Mouse (Mus musculus): ENCODE results near the gene Hjurp. TPM values are rescaled to one million over a fixed set of nuclear protein-coding genes. Genes with fewer than 3 reads are reported as not detected.
A peak's percentile ranks its signal among the peaks of the same experiment; 100 is the strongest.

Gene Hjurp
- polyA plus RNA-seq, 1 experiment from 2014 or later: 66.4 TPM

- Histone ChIP-seq H3K4me3 (ENCODE audit: low read length) (no peak overlapping the region), H3K27ac (ENCODE audit: low read depth, low read length) (no peak overlapping the region), H3K36me3 (ENCODE audit: control insufficient read depth, insufficient read depth, low read length) (no peaks in the 10 kb centered on the region), H3K9me3 (ENCODE audit: control insufficient read depth, low read length) (peaks cover 90% of the 10 kb centered on the region), H3K27me3 (replicated peaks; ENCODE audit: control insufficient read depth, insufficient read depth, low read length) (no peaks in the 10 kb centered on the region), H3K9ac (ENCODE audit: low read depth, low read length) (no peak overlapping the region), H3K4me2 (ENCODE audit: low read length) (no peak overlapping the region), H3K4me1 (ENCODE audit: control insufficient read depth, insufficient read depth, low read depth, low read length) (no peaks in the 10 kb centered on the region)
- ATAC-seq: no peak
- 69% methylated on average over 5 of the region's 5 CpGs for WGBS
Observed at GRCm38 (mm10) chr1:88243861-88244260, 33.6 kb downstream of the Hjurp start.

- no peaks in the 10 kb centered on the region for H3K36me3 ChIP-seq (ENCODE audit: control insufficient read depth, insufficient read depth, low read length)
- H3K9me3 ChIP-seq (ENCODE audit: control insufficient read depth, low read length): peaks cover 90% of the 10 kb centered on the region
- no peak overlapping the region for H3K4me3 ChIP-seq (ENCODE audit: low read length)
- H3K9ac ChIP-seq (ENCODE audit: low read depth, low read length): no peak overlapping the region
- 75% methylated on average over 4 of the region's 4 CpGs for WGBS
- no peak overlapping the region for H3K27ac ChIP-seq (ENCODE audit: low read depth, low read length)
- H3K27me3 ChIP-seq (replicated peaks; ENCODE audit: control insufficient read depth, insufficient read depth, low read length): no peaks in the 10 kb centered on the region
- H3K4me1 ChIP-seq (ENCODE audit: control insufficient read depth, insufficient read depth, low read depth, low read length): no peaks in the 10 kb centered on the region
- H3K4me2 ChIP-seq (ENCODE audit: low read length): no peak overlapping the region
- ATAC-seq: no peak
Observed at GRCm38 (mm10) chr1:88240579-88240978, 36.9 kb downstream of the Hjurp start.

- Histone ChIP-seq H3K4me3 (ENCODE audit: low read length) (no peak overlapping the region), H3K9me3 (ENCODE audit: control insufficient read depth, low read length) (peaks cover 90% of the 10 kb centered on the region), H3K27me3 (replicated peaks; ENCODE audit: control insufficient read depth, insufficient read depth, low read length) (no peaks in the 10 kb centered on the region), H3K27ac (ENCODE audit: low read depth, low read length) (no peak overlapping the region), H3K4me1 (ENCODE audit: control insufficient read depth, insufficient read depth, low read depth, low read length) (no peaks in the 10 kb centered on the region), H3K9ac (ENCODE audit: low read depth, low read length) (no peak overlapping the region), H3K36me3 (ENCODE audit: control insufficient read depth, insufficient read depth, low read length) (no peaks in the 10 kb centered on the region), H3K4me2 (ENCODE audit: low read length) (no peak overlapping the region)
- WGBS: 77% methylated on average over 5 of the region's 5 CpGs
- ATAC-seq: no peak
Observed at GRCm38 (mm10) chr1:88240072-88240471, 37.4 kb downstream of the Hjurp start.

GRCm38 (mm10) chr1:88238771-88239170, 38.7 kb downstream of the Hjurp start:
- Histone ChIP-seq H3K9me3 (ENCODE audit: control insufficient read depth, low read length) (peaks cover 92% of the 10 kb centered on the region), H3K27me3 (replicated peaks; ENCODE audit: control insufficient read depth, insufficient read depth, low read length) (no peaks in the 10 kb centered on the region), H3K4me3 (ENCODE audit: low read length) (no peak overlapping the region), H3K36me3 (ENCODE audit: control insufficient read depth, insufficient read depth, low read length) (no peaks in the 10 kb centered on the region), H3K27ac (ENCODE audit: low read depth, low read length) (no peak overlapping the region), H3K4me1 (ENCODE audit: control insufficient read depth, insufficient read depth, low read depth, low read length) (no peaks in the 10 kb centered on the region), H3K9ac (ENCODE audit: low read depth, low read length) (no peak overlapping the region), H3K4me2 (ENCODE audit: low read length) (no peak overlapping the region)
- WGBS: 81% methylated on average over 6 of the region's 6 CpGs
- ATAC-seq: 0 out of 2 replicates have a peak, but pooled peaks have one; percentile 5

- H3K27ac ChIP-seq (ENCODE audit: low read depth, low read length): no peak overlapping the region
- H3K36me3 ChIP-seq (ENCODE audit: control insufficient read depth, insufficient read depth, low read length): no peaks in the 10 kb centered on the region
- no peak for ATAC-seq
- WGBS: 77% methylated on average over 5 of the region's 5 CpGs
- no peaks in the 10 kb centered on the region for H3K4me1 ChIP-seq (ENCODE audit: control insufficient read depth, insufficient read depth, low read depth, low read length)
- no peak overlapping the region for H3K4me2 ChIP-seq (ENCODE audit: low read length)
- H3K27me3 ChIP-seq (replicated peaks; ENCODE audit: control insufficient read depth, insufficient read depth, low read length): no peaks in the 10 kb centered on the region
- peaks cover 95% of the 10 kb centered on the region for H3K9me3 ChIP-seq (ENCODE audit: control insufficient read depth, low read length)
- no peak overlapping the region for H3K4me3 ChIP-seq (ENCODE audit: low read length)
- H3K9ac ChIP-seq (ENCODE audit: low read depth, low read length): no peak overlapping the region
Observed at GRCm38 (mm10) chr1:88237311-88237710, 40.1 kb downstream of the Hjurp start.

GRCm38 (mm10) chr1:88235894-88236415, 41.5 kb downstream of the Hjurp start:
- no peaks in the 10 kb centered on the region for H3K36me3 ChIP-seq (ENCODE audit: control insufficient read depth, insufficient read depth, low read length)
- H3K27ac ChIP-seq (ENCODE audit: low read depth, low read length): no peak overlapping the region
- H3K4me1 ChIP-seq (ENCODE audit: control insufficient read depth, insufficient read depth, low read depth, low read length): no peaks in the 10 kb centered on the region
- no peak overlapping the region for H3K9ac ChIP-seq (ENCODE audit: low read depth, low read length)
- no peak for ATAC-seq
- H3K9me3 ChIP-seq (ENCODE audit: control insufficient read depth, low read length): peaks cover 98% of the 10 kb centered on the region
- H3K4me2 ChIP-seq (ENCODE audit: low read length): no peak overlapping the region
- H3K27me3 ChIP-seq (replicated peaks; ENCODE audit: control insufficient read depth, insufficient read depth, low read length): no peaks in the 10 kb centered on the region
- WGBS: 61% methylated on average over 4 of the region's 4 CpGs
- no peak overlapping the region for H3K4me3 ChIP-seq (ENCODE audit: low read length)

GRCm38 (mm10) chr1:88235046-88235893, 42.2 kb downstream of the Hjurp start:
- WGBS: 67% methylated on average over 11 of the region's 11 CpGs
- Histone ChIP-seq H3K4me3 (ENCODE audit: low read length) (no peak overlapping the region), H3K4me1 (ENCODE audit: control insufficient read depth, insufficient read depth, low read depth, low read length) (no peaks in the 10 kb centered on the region), H3K9me3 (ENCODE audit: control insufficient read depth, low read length) (peaks cover 98% of the 10 kb centered on the region), H3K27ac (ENCODE audit: low read depth, low read length) (no peak overlapping the region), H3K4me2 (ENCODE audit: low read length) (no peak overlapping the region), H3K9ac (ENCODE audit: low read depth, low read length) (no peak overlapping the region), H3K36me3 (ENCODE audit: control insufficient read depth, insufficient read depth, low read length) (no peaks in the 10 kb centered on the region), H3K27me3 (replicated peaks; ENCODE audit: control insufficient read depth, insufficient read depth, low read length) (no peaks in the 10 kb centered on the region)
- 0 out of 2 replicates have a peak, but pooled peaks have one; percentile 12 for ATAC-seq

- Histone ChIP-seq H3K4me2 (ENCODE audit: low read length) (no peak overlapping the region), H3K27ac (ENCODE audit: low read depth, low read length) (no peak overlapping the region), H3K4me3 (ENCODE audit: low read length) (no peak overlapping the region), H3K9me3 (ENCODE audit: control insufficient read depth, low read length) (peaks cover 98% of the 10 kb centered on the region), H3K9ac (ENCODE audit: low read depth, low read length) (no peak overlapping the region), H3K27me3 (replicated peaks; ENCODE audit: control insufficient read depth, insufficient read depth, low read length) (no peaks in the 10 kb centered on the region), H3K36me3 (ENCODE audit: control insufficient read depth, insufficient read depth, low read length) (no peaks in the 10 kb centered on the region), H3K4me1 (ENCODE audit: control insufficient read depth, insufficient read depth, low read depth, low read length) (no peaks in the 10 kb centered on the region)
- no peak for ATAC-seq
- WGBS: 42% methylated on average over 5 of the region's 5 CpGs
Observed at GRCm38 (mm10) chr1:88234646-88235045, 42.8 kb downstream of the Hjurp start.

GRCm38 (mm10) chr1:88234248-88234610, 43.2 kb downstream of the Hjurp start:
- H3K4me2 ChIP-seq (ENCODE audit: low read length): no peak overlapping the region
- peaks cover 97% of the 10 kb centered on the region for H3K9me3 ChIP-seq (ENCODE audit: control insufficient read depth, low read length)
- 65% methylated on average over 4 of the region's 4 CpGs for WGBS
- ATAC-seq: no peak
- no peaks in the 10 kb centered on the region for H3K36me3 ChIP-seq (ENCODE audit: control insufficient read depth, insufficient read depth, low read length)
- H3K27ac ChIP-seq (ENCODE audit: low read depth, low read length): no peak overlapping the region
- H3K27me3 ChIP-seq (replicated peaks; ENCODE audit: control insufficient read depth, insufficient read depth, low read length): no peaks in the 10 kb centered on the region
- no peak overlapping the region for H3K9ac ChIP-seq (ENCODE audit: low read depth, low read length)
- H3K4me1 ChIP-seq (ENCODE audit: control insufficient read depth, insufficient read depth, low read depth, low read length): no peaks in the 10 kb centered on the region
- H3K4me3 ChIP-seq (ENCODE audit: low read length): no peak overlapping the region
